Mouse (Mus musculus): ENCODE data around the gene 1600002K03Rik. TPM values are rescaled to one million over a fixed set of nuclear protein-coding genes. Genes with fewer than 3 reads are reported as not detected.
"Not testable (repeated sequence)": the region's sequence is repeated elsewhere in the genome, so short reads cannot be mapped to it uniquely, and the experiment has no call there.

The 1600002K03Rik gene
- total and polyA plus RNA-seq, 3 experiments: 4.8 to 8.9 TPM; not detected in 1

- H3K27me3 ChIP-seq (ENCODE audit: insufficient read depth, low read length): peaks cover 52% of the 10 kb centered on the region
- peaks cover 7% of the 10 kb centered on the region for H3K9me3 ChIP-seq (replicated peaks)
- ATAC-seq (ENCODE audit: extremely low read depth, insufficient number of reproducible peaks, low FRiP score, poor library complexity, severe bottlenecking) (no peak), DNase-seq (ENCODE audit: low spot score) (no peak)
- H3K36me3 ChIP-seq (replicated peaks): no peaks in the 10 kb centered on the region
- no peak overlapping the region for H3K4me3 ChIP-seq (ENCODE audit: low read depth, low read length)
- H3K4me1 ChIP-seq (ENCODE audit: insufficient read depth, low read depth, low read length): peaks cover 13% of the 10 kb centered on the region
- no peak for TF ChIP-seq CTCF (IDR thresholded peaks at IDR 0.05; ENCODE audit: low read depth, low read length)
- no peak for TF ChIP-seq GATA1 (IDR thresholded peaks at IDR 0.05; ENCODE audit: borderline replicate concordance, low read length)
- no peak for TF ChIP-seq TAL1 (conservative IDR thresholded peaks at IDR 0.05; ENCODE audit: low read depth, low read length)
Observed at GRCm38 (mm10) chr10:80220676-80221075, 47.9 kb downstream of the 1600002K03Rik start.

GRCm38 (mm10) chr10:80223137-80223536 lies 50.4 kb downstream of the 1600002K03Rik start:
- H3K4me1 ChIP-seq (ENCODE audit: insufficient read depth, low read depth, low read length): peaks cover 30% of the 10 kb centered on the region
- not testable (repeated sequence) for H3K36me3 ChIP-seq (replicated peaks); H3K4me3 ChIP-seq (ENCODE audit: low read depth, low read length); DNase-seq (ENCODE audit: low spot score); H3K9me3 ChIP-seq (replicated peaks); ATAC-seq (ENCODE audit: extremely low read depth, insufficient number of reproducible peaks, low FRiP score, poor library complexity, severe bottlenecking)
- H3K27me3 ChIP-seq (ENCODE audit: insufficient read depth, low read length): peaks cover 43% of the 10 kb centered on the region

Other genes with a start within 250 kb of the 1600002K03Rik start
Only the 20 nearest of the 30 such genes appear.
- gene Arhgap45, start 156.3 kb upstream of the 1600002K03Rik start, total RNA-seq (2014; fragmentation: Nextera tagmentation): 56.7 and 59.4 TPM in 2 replicates
- gene Arhgap45, start 156.3 kb upstream of the 1600002K03Rik start, total RNA-seq (2017): 104 and 113 TPM in 2 replicates
- gene Arhgap45, start 156.3 kb upstream of the 1600002K03Rik start, polyA plus RNA-seq (2012): 179 and 186 TPM in 2 replicates
- gene Polr2e, start 133.1 kb upstream of the 1600002K03Rik start, total RNA-seq (2014; fragmentation: Nextera tagmentation): 74.3 and 90.2 TPM in 2 replicates
- gene Polr2e, start 133.1 kb upstream of the 1600002K03Rik start, total RNA-seq (2017): 54.6 TPM in 2 replicates
- 148 and 206 TPM in 2 replicates for gene Polr2e, start 133.1 kb upstream of the 1600002K03Rik start, polyA plus RNA-seq (2012)
- gene Gpx4, start 125.8 kb upstream of the 1600002K03Rik start, total RNA-seq (2014; fragmentation: Nextera tagmentation): 274 and 290 TPM in 2 replicates
- gene Gpx4, start 125.8 kb upstream of the 1600002K03Rik start, total RNA-seq (2017): 767 and 808 TPM in 2 replicates
- 1,138 and 1,173 TPM in 2 replicates for gene Gpx4, start 125.8 kb upstream of the 1600002K03Rik start, polyA plus RNA-seq (2012)
- gene Sbno2, start 67.4 kb upstream of the 1600002K03Rik start, total RNA-seq (2014; fragmentation: Nextera tagmentation): 24.7 and 34.2 TPM in 2 replicates
- 18.0 and 18.1 TPM in 2 replicates for gene Sbno2, start 67.4 kb upstream of the 1600002K03Rik start, total RNA-seq (2017)
- gene Sbno2, start 67.4 kb upstream of the 1600002K03Rik start, polyA plus RNA-seq (2012): 34.8 and 37.4 TPM in 2 replicates
- 138 and 172 TPM in 2 replicates for gene Stk11, start 57.1 kb upstream of the 1600002K03Rik start, total RNA-seq (2014; fragmentation: Nextera tagmentation)
- 150 and 154 TPM in 2 replicates for gene Stk11, start 57.1 kb upstream of the 1600002K03Rik start, total RNA-seq (2017)
- 161 and 170 TPM in 2 replicates for gene Stk11, start 57.1 kb upstream of the 1600002K03Rik start, polyA plus RNA-seq (2012)
- 248 and 258 TPM in 2 replicates for gene Atp5d, start 34.3 kb upstream of the 1600002K03Rik start, total RNA-seq (2014; fragmentation: Nextera tagmentation)
- gene Atp5d, start 34.3 kb upstream of the 1600002K03Rik start, total RNA-seq (2017): 81.9 and 82.7 TPM in 2 replicates
- 1,539 and 1,678 TPM in 2 replicates for gene Atp5d, start 34.3 kb upstream of the 1600002K03Rik start, polyA plus RNA-seq (2012)
- gene Cbarp, start 32.1 kb upstream of the 1600002K03Rik start, total RNA-seq (2014; fragmentation: Nextera tagmentation): 67.2 and 74.4 TPM in 2 replicates
- 3.7 and 5.5 TPM in 2 replicates for gene Cbarp, start 32.1 kb upstream of the 1600002K03Rik start, total RNA-seq (2017)
- 66.6 and 73.9 TPM in 2 replicates for gene Cbarp, start 32.1 kb upstream of the 1600002K03Rik start, polyA plus RNA-seq (2012)
- 89.8 and 92.3 TPM in 2 replicates for gene Midn, start 24.7 kb upstream of the 1600002K03Rik start, total RNA-seq (2014; fragmentation: Nextera tagmentation)
- gene Midn, start 24.7 kb upstream of the 1600002K03Rik start, total RNA-seq (2017): 19.2 and 24.3 TPM in 2 replicates
- 295 and 302 TPM in 2 replicates for gene Midn, start 24.7 kb upstream of the 1600002K03Rik start, polyA plus RNA-seq (2012)
- gene Cirbp, start 7.0 kb upstream of the 1600002K03Rik start, total RNA-seq (2014; fragmentation: Nextera tagmentation): 18.1 and 21.2 TPM in 2 replicates
- gene Cirbp, start 7.0 kb upstream of the 1600002K03Rik start, total RNA-seq (2017): 32.6 and 34.8 TPM in 2 replicates
- gene Cirbp, start 7.0 kb upstream of the 1600002K03Rik start, polyA plus RNA-seq (2012): 41.4 and 45.2 TPM in 2 replicates
- not detected in 2 replicates for gene Efna2, start 6.5 kb downstream of the 1600002K03Rik start, total RNA-seq (2014; fragmentation: Nextera tagmentation)
- not detected in 2 replicates for gene Efna2, start 6.5 kb downstream of the 1600002K03Rik start, total RNA-seq (2017)
- gene Efna2, start 6.5 kb downstream of the 1600002K03Rik start, polyA plus RNA-seq (2012): 0.18 and 0.20 TPM in 2 replicates
- gene Mum1, start 53.5 kb downstream of the 1600002K03Rik start, total RNA-seq (2014; fragmentation: Nextera tagmentation): 10.8 and 16.9 TPM in 2 replicates
- 56.1 and 59.1 TPM in 2 replicates for gene Mum1, start 53.5 kb downstream of the 1600002K03Rik start, total RNA-seq (2017)
- 32.3 and 36.2 TPM in 2 replicates for gene Mum1, start 53.5 kb downstream of the 1600002K03Rik start, polyA plus RNA-seq (2012)
- gene Ndufs7, start 76.2 kb downstream of the 1600002K03Rik start, total RNA-seq (2014; fragmentation: Nextera tagmentation): 246 and 251 TPM in 2 replicates
- gene Ndufs7, start 76.2 kb downstream of the 1600002K03Rik start, total RNA-seq (2017): 152 and 156 TPM in 2 replicates
- 222 and 257 TPM in 2 replicates for gene Ndufs7, start 76.2 kb downstream of the 1600002K03Rik start, polyA plus RNA-seq (2012)
- not detected in 2 replicates for gene Gamt, start 88.1 kb downstream of the 1600002K03Rik start, total RNA-seq (2014; fragmentation: Nextera tagmentation)
- gene Gamt, start 88.1 kb downstream of the 1600002K03Rik start, total RNA-seq (2017): 0.17 TPM in 1 of 2 replicates, not detected in the other
- gene Gamt, start 88.1 kb downstream of the 1600002K03Rik start, polyA plus RNA-seq (2012): 0.18 TPM in 1 of 2 replicates, not detected in the other
- gene Dazap1, start 88.5 kb downstream of the 1600002K03Rik start, total RNA-seq (2014; fragmentation: Nextera tagmentation): 191 and 194 TPM in 2 replicates
- gene Dazap1, start 88.5 kb downstream of the 1600002K03Rik start, total RNA-seq (2017): 136 and 151 TPM in 2 replicates
- 533 and 565 TPM in 2 replicates for gene Dazap1, start 88.5 kb downstream of the 1600002K03Rik start, polyA plus RNA-seq (2012)
- gene Rps15, start 119.5 kb downstream of the 1600002K03Rik start, total RNA-seq (2014; fragmentation: Nextera tagmentation): 2,952 and 3,110 TPM in 2 replicates
- gene Rps15, start 119.5 kb downstream of the 1600002K03Rik start, total RNA-seq (2017): 3,218 and 3,548 TPM in 2 replicates
- gene Rps15, start 119.5 kb downstream of the 1600002K03Rik start, polyA plus RNA-seq (2012): 11,196 and 11,583 TPM in 2 replicates
- gene Apc2, start 123.0 kb downstream of the 1600002K03Rik start, total RNA-seq (2014; fragmentation: Nextera tagmentation): 0.10 and 0.23 TPM in 2 replicates
- gene Apc2, start 123.0 kb downstream of the 1600002K03Rik start, total RNA-seq (2017): 0.06 and 0.11 TPM in 2 replicates
- gene Apc2, start 123.0 kb downstream of the 1600002K03Rik start, polyA plus RNA-seq (2012): 0.02 and 0.04 TPM in 2 replicates
- gene 2310011J03Rik, start 147.6 kb downstream of the 1600002K03Rik start, total RNA-seq (2014; fragmentation: Nextera tagmentation): 17.2 and 17.6 TPM in 2 replicates
- gene 2310011J03Rik, start 147.6 kb downstream of the 1600002K03Rik start, total RNA-seq (2017): 27.0 and 31.2 TPM in 2 replicates
- gene 2310011J03Rik, start 147.6 kb downstream of the 1600002K03Rik start, polyA plus RNA-seq (2012): 92.5 and 108 TPM in 2 replicates
- 4.8 and 6.7 TPM in 2 replicates for gene Pcsk4, start 156.6 kb downstream of the 1600002K03Rik start, total RNA-seq (2014; fragmentation: Nextera tagmentation)
- gene Pcsk4, start 156.6 kb downstream of the 1600002K03Rik start, total RNA-seq (2017): 0.87 and 1.1 TPM in 2 replicates
- gene Pcsk4, start 156.6 kb downstream of the 1600002K03Rik start, polyA plus RNA-seq (2012): 12.4 and 14.2 TPM in 2 replicates
- 72.8 and 85.9 TPM in 2 replicates for gene Reep6, start 157.0 kb downstream of the 1600002K03Rik start, total RNA-seq (2014; fragmentation: Nextera tagmentation)
- 1.0 and 1.3 TPM in 2 replicates for gene Reep6, start 157.0 kb downstream of the 1600002K03Rik start, total RNA-seq (2017)
- 49.5 and 65.3 TPM in 2 replicates for gene Reep6, start 157.0 kb downstream of the 1600002K03Rik start, polyA plus RNA-seq (2012)
- gene Adamtsl5, start 175.5 kb downstream of the 1600002K03Rik start, total RNA-seq (2014; fragmentation: Nextera tagmentation): 16.9 and 17.5 TPM in 2 replicates
- gene Adamtsl5, start 175.5 kb downstream of the 1600002K03Rik start, total RNA-seq (2017): 5.4 and 8.0 TPM in 2 replicates
- 33.4 and 37.9 TPM in 2 replicates for gene Adamtsl5, start 175.5 kb downstream of the 1600002K03Rik start, polyA plus RNA-seq (2012)

All from G1E (cell line).